30 mouse cellular contexts compared by ENCODE assay signal in genomic region chrX:155194979-155195378, GRCm38 (mm10). TPM values are rescaled to one million over a fixed set of nuclear protein-coding genes. Genes with fewer than 3 reads are reported as not detected.
DNase-seq lines count a peak whose midpoint lies in the region; ATAC-seq and TF ChIP-seq lines count a peak whose summit lies in the region.
"Had no signal": no experiment of that assay in that cellular context is flagged by ENCODE, and none has a peak within 500 bp of the region (broad histone marks: within the 10 kb centered on the region; RNA-seq: fewer than 3 reads in every experiment).

No protein-coding gene starts in this region.

- H3K79me2 ChIP-seq in macrophage (ENCODE audit: inconsistent target): no peaks in the 10 kb centered on the region

- no peak for TF ChIP-seq CTCF in lung, postnatal 0 days (IDR thresholded peaks at IDR 0.05)
- TF ChIP-seq CTCF in lung, adult 2 months (IDR thresholded peaks at IDR 0.05; ENCODE audit: insufficient read depth, low read length): no peak

- WGBS in lung, postnatal 0 days: 86% methylated on average over 4 of the region's 4 CpGs
- WGBS in lung, adult 2 months: 90% methylated on average over 4 of the region's 4 CpGs
- 33% methylated on average over 1 of the region's 4 CpGs for WGBS in macrophage (ENCODE audit: missing documents)

- no peak overlapping the region for H3K27ac ChIP-seq in lung, postnatal 0 days (ENCODE audit: low read length)
- peak overlapping the region; percentile 17; the same call in 1 of the 2 replicates for H3K27ac ChIP-seq in macrophage
- H3K27ac ChIP-seq: embryonic facial prominence, embryonic 12.5 days; embryonic facial prominence, embryonic 15.5 days; heart, embryonic 15.5 days; hindbrain, embryonic 10.5 days; hindbrain, embryonic 13.5 days had no signal

- H3K9me3 ChIP-seq in lung, postnatal 0 days (ENCODE audit: low read length): no peaks in the 10 kb centered on the region
- H3K9me3 ChIP-seq: embryonic facial prominence, embryonic 12.5 days; embryonic facial prominence, embryonic 15.5 days; G1E; heart, embryonic 12.5 days; heart, embryonic 15.5 days; hindbrain, embryonic 10.5 days; hindbrain, embryonic 13.5 days had no signal

- TF ChIP-seq POLR2A in lung, adult 2 months (IDR thresholded peaks at IDR 0.05; ENCODE audit: borderline replicate concordance, extremely low read depth, low read depth, low read length): no peak

- H3K4me2 ChIP-seq in lung, postnatal 0 days (replicated peaks; ENCODE audit: low read depth, low read length): no peak overlapping the region
- H3K4me2 ChIP-seq: embryonic facial prominence, embryonic 12.5 days; embryonic facial prominence, embryonic 15.5 days; heart, embryonic 12.5 days; heart, embryonic 15.5 days; hindbrain, embryonic 13.5 days had no signal

- no peak overlapping the region for H3K4me3 ChIP-seq in lung, postnatal 0 days (ENCODE audit: low read depth, low read length)
- no peak overlapping the region for H3K4me3 ChIP-seq in lung, adult 2 months (replicated peaks; ENCODE audit: extremely low read depth, low read depth, low read length)
- H3K4me3 ChIP-seq in macrophage (ENCODE audit: inconsistent target): no peak overlapping the region
- H3K4me3 ChIP-seq: embryonic facial prominence, embryonic 12.5 days; embryonic facial prominence, embryonic 15.5 days; heart, embryonic 12.5 days; heart, embryonic 15.5 days; hindbrain, embryonic 10.5 days; hindbrain, embryonic 13.5 days had no signal

- DNase-seq in lung, postnatal 0 days (ENCODE audit: low spot score): peak; percentile 10
- no peak for DNase-seq in lung, adult 2 months
- DNase-seq in c-Kit-positive CD71-positive TER-119-positive erythroid progenitor cells, embryonic 14.5 days (ENCODE audit: low spot score): no peak
- DNase-seq in heart, adult 18-20 months: no peak
- DNase-seq: adrenal gland, postnatal 10 days; adrenal gland, postnatal 36 days; B cell, adult 2 months; cerebellum, adult 11 months; cerebellum, adult 2 months; cerebellum, adult 9-11 months; cerebellum, postnatal 25 days; forebrain, postnatal 0 days; gastrocnemius, postnatal 10 days; gastrocnemius, postnatal 36 days; heart, adult 11 months; heart, postnatal 10 days; heart, postnatal 36 days had no signal

- no peaks in the 10 kb centered on the region for H3K36me3 ChIP-seq in lung, postnatal 0 days (ENCODE audit: insufficient read depth, low read length)
- no peaks in the 10 kb centered on the region for H3K36me3 ChIP-seq in macrophage (ENCODE audit: inconsistent target)
- H3K36me3 ChIP-seq: embryonic facial prominence, embryonic 12.5 days; embryonic facial prominence, embryonic 15.5 days; G1E; heart, embryonic 12.5 days; heart, embryonic 15.5 days; hindbrain, embryonic 10.5 days; hindbrain, embryonic 13.5 days had no signal

- no peak for ATAC-seq in lung, postnatal 0 days
- ATAC-seq in monocyte, adult 5-6 weeks (replicated peaks; ENCODE audit: insufficient number of reproducible peaks, low FRiP score, low TSS enrichment, poor library complexity, severe bottlenecking): peak; percentile 63; the same call in 1 of the 2 replicates
- ATAC-seq: forebrain, embryonic 14.5 days; forebrain, postnatal 0 days; hindbrain, embryonic 16.5 days; Patski had no signal

- H3K27me3 ChIP-seq in lung, postnatal 0 days (replicated peaks; ENCODE audit: insufficient read depth, low read length): no peaks in the 10 kb centered on the region
- H3K27me3 ChIP-seq: CH12.LX; embryonic facial prominence, embryonic 12.5 days; embryonic facial prominence, embryonic 15.5 days; heart, embryonic 12.5 days; heart, embryonic 15.5 days; hindbrain, embryonic 13.5 days had no signal

- H3K9ac ChIP-seq in lung, postnatal 0 days (replicated peaks; ENCODE audit: low read depth): no peak overlapping the region
- H3K9ac ChIP-seq: embryonic facial prominence, embryonic 12.5 days; embryonic facial prominence, embryonic 15.5 days; forebrain, postnatal 0 days; heart, embryonic 12.5 days; heart, embryonic 15.5 days; hindbrain, embryonic 13.5 days had no signal

- H3K4me1 ChIP-seq in lung, postnatal 0 days (ENCODE audit: insufficient read depth, low read depth, low read length): no peaks in the 10 kb centered on the region
- no peaks in the 10 kb centered on the region for H3K4me1 ChIP-seq in lung, adult 2 months (ENCODE audit: control insufficient read depth, insufficient read depth, low read length)
- H3K4me1 ChIP-seq: embryonic facial prominence, embryonic 12.5 days; embryonic facial prominence, embryonic 15.5 days; heart, embryonic 12.5 days; heart, embryonic 15.5 days; hindbrain, embryonic 10.5 days; hindbrain, embryonic 13.5 days had no signal

- no peak for TF ChIP-seq EP300 in lung, postnatal 0 days (IDR thresholded peaks at IDR 0.05)

RNA-seq across cellular contexts. Expression of gene Sat1, which starts 21.3 kb away (rescaled TPM):
- 420 and 480 TPM in 2 replicates for polyA plus RNA-seq in lung, postnatal 0 days (2015; fragmentation: Nextera tagmentation; extraction: Ambion mirVana)
- polyA plus RNA-seq in lung, adult 2 months (2012; rRNA removed): 40.0 and 65.8 TPM in 2 replicates
- 1,000 to 10,000 TPM in 25 of 26 experiments, 100 to 1,000 TPM in 1; 980 to 3,396 (median 1,945) TPM for total RNA-seq in macrophage (2018; cell fraction: chromatin; rRNA removed)
- 100 to 1,000 TPM; 322 to 833 (median 593) TPM for total RNA-seq in macrophage (2018; cell fraction: cytosol; rRNA removed)
- total RNA-seq in macrophage (2018; cell fraction: nucleus; rRNA removed): 1,000 to 10,000 TPM in 22 of 26 experiments, 100 to 1,000 TPM in 4; 882 to 3,224 (median 1,729) TPM
- 320 to 1,287 TPM (median 826 TPM) in 3 replicates for polyA plus RNA-seq in macrophage (2018)
- 2,269 to 2,897 TPM (median 2,355 TPM) in 3 replicates for total RNA-seq in monocyte, adult 5-6 weeks (2017)
- 10 to 100 TPM; 29.0 to 37.8 TPM for total RNA-seq in heart, adult 18-20 months (2021)
